Mouse (Mus musculus) adrenal gland, postnatal 36 days (tissue): ENCODE results near the gene Tmco1. TPM values are rescaled to one million over a fixed set of nuclear protein-coding genes. Genes with fewer than 3 reads are reported as not detected.
A peak's percentile ranks its signal among the peaks of the same experiment; 100 is the strongest.

Experiments
- DNase-seq, 2 experiments: peaks; one replicate each; pipeline ENCODE4 v3.0.0; 2021; ENCODE audit warnings: mixed read lengths in 1 of 2
- long read RNA-seq, 2 experiments: library from polyadenylated mRNA; stranded (forward); transcript quantifications; one replicate each; pipeline ENCODE4 v2.0.0; 2021; ENCODE audit warnings: borderline sequencing depth in 2 of 2
- total RNA-seq, 2 experiments: library from RNA; stranded (reverse); gene quantifications; 2 replicates each; pipeline ENCODE4 v1.2.3; 2021

Tmco1 gene
- total RNA-seq = 100 to 1,000 TPM; 148 to 170 TPM
- long read RNA-seq, experiment 1, transcript Tmco1-204 (7 exons, 1,573 nt) = major isoform, 180 of 234 reads
- long read RNA-seq, experiment 1, partial matches to known transcripts = 49 of 234 reads
- long read RNA-seq, experiment 1, other reads (novel, unspliced or antisense) = 5 of 234 reads
- long read RNA-seq, experiment 2, transcript Tmco1-204 (7 exons, 1,573 nt) = major isoform, 66 of 72 reads
- long read RNA-seq, experiment 2, partial matches to known transcripts = 0 of 72 reads
- long read RNA-seq, experiment 2, other reads (novel, unspliced or antisense) = 6 of 72 reads

DNA sequence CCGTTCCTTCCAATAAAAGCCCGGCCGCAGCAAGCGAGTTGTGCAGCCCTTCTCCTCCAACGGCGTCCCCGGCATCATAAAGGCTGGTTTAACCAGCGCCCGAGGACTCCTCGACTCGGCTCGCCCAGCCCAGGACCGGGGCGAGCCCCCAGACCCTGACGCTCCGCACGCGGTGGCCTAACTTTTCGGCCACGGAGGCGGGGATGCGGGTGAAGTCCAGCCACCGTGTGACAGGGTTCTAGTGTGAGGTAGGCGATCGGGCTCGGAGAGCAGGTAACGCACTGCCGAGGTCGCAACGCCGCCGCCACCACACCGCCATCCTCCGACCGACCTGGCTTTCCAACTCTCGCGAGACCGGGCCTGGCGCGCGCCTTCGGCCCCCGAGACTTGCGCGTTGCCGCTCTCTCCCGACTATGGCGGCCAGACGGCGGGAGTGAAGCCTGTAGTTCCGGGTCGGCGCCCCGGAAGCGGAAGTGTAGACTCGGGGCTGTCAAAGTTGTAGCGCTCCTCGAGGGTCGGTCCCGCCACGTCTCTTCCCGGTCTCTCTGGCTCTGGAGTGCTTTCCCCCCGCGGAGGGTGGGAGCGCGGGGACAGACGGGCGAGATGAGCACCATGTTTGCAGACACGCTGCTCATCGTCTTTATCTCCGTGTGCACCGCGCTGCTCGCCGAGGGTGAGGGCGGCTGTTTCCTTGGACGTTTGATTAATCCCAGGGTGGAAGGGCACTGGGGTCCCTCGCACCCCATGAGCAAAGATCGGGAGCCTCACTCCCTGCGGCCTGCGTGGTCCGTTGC, at the start of gene Tmco1:
Gene Tmco1, plus strand, starts transcription at position 118 of the 794 bp plus-strand sequence.
- DNase-seq = peak; percentile 99

DNA sequence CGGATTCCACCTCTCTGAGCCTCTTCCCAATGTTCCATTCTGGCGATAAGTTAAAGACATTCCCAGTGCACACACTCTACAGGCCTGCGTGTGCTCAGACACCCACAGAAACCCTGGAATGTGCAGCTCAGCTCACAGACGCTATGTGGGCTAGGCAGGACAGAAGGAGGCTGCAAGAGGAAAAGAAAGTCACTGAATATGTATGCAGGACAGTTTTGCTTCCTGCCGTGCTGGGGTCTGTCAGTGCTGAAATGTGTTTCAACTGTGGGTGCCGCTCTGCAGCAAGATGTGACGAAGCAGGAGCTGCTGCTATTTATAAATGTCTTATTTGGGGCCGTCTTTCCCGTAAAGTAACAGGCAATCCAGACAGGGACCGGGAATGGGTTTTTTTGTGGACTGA, 48.5 kb upstream of the Tmco1 start:
- DNase-seq = no peak

DNA sequence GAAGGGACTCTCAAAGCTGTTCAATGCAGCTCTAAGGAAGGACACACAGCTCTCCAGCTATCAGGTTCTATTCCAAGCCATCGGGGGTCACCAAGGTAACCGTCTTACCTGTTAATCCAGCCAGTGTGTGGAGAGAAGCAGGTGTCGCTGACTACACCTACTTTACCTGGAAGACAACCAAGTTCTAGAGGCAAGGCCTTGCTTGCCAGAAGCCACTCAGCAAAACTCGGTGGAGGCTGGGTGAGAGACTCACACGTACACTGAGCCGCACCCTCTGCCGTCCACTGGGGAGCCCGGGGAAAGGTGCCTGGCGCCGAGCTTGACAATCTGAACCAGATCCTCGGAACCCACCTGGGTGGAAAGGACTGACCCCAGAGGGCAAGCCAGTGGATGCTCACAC, 46.4 kb upstream of the Tmco1 start:
- no peak for DNase-seq

DNA sequence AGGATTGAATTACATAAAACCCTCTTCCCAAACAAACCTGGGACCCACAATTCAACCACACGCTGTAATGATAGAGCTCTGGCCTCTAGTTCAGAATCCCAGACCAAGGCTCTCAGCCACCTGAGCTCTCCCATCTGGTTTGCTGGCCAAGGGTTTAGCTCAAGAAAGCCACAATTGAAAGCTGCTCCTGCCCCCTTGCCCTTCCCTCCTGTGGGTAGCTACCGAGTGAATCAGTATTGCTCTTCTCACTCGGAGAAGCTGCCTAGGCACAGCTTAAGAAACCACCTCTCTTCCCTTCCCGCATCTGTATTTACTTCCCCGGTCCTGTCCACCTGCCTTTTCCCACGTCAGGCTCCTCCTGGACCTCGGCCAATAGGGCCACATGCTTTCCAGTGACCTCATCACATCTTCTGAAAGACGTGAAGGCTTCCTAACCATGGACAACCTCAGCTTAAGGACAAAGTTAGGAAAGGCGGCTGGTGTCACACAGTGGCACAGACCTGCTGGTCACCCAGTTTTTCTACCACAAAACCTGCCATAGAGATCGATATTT, 45.6 kb upstream of the Tmco1 start:
- DNase-seq = no peak

DNA sequence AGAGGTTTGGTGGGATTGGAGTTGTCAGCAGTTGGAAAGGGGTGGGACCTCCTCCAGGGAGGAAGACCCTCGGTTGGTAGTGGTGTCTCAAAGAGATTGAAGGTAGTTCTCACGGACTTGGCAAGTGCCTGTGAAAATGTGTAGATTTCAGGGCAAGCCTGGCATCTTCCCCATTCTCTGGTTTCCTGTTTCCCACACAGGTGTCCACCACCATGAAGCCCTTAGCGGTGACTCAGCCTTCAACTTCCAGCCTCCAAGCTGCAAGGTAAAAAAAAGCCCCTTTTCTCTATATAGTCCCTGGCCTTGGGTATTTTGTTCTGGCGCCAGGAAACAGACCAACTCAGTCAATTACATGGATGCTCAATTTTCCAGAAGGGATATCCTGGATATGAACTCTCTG, 42.8 kb upstream of the Tmco1 start:
- no peak for DNase-seq

- DNase-seq = no peak
Measured at GRCm38 (mm10) chr1:167266720-167267119, 41.5 kb upstream of the Tmco1 start.

DNA sequence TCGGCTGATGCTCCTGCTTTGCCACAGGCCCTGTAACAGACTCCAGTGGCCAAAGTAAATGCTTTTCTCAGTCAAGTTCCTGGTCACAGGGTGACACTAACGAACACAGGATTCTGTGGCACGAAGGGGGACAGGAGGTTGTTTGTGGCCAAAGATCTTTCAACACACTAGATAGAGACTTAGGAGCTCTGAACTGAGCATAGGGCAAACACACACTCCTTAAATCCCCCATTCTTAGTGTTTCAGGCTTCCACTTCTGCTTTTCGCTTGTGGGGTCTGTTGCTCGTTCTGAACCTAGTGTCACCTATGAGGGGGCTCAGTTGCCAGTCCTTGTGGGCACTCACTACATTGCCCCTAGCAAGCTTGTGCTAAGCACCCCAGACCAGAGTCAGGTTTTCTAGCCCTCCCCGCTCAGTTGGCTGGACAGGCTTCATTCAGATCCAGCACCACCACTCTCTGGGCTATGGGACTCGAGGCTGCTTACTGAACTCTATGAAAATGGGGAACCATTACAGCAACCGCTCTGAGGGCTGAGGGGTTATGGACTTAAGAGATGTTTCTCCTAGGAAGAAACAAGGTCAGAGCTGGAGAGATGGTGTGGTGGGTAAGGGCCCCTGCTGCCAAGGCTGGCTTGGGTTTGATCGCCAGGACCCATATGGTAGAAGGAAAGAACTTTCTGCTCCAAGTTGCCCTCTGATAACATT, 39.7 kb upstream of the Tmco1 start:
- no peak for DNase-seq

DNA sequence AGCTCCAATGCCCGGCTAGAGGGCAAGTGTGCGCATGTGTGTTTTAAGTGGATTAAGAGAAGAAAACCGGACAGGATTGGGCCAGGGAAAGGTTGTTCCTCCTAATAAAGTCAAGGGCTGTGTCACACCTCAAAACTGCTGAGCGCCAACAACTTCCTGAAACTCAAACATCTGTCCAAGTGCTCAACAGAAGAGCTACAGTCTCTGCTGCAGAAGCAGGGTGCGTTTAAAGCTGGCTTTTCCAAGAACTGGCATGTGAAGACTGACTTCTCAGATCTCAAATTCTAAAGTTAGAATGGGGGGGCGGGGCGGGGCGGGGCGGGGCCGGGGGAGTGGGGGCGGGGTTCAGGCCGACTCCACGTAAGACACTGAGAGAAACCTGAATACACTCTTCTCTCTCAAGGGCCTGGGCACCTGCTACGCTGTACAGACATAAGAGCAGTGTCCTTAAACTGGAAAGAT, 38.8 kb upstream of the Tmco1 start:
- DNase-seq = no peak

- DNase-seq = peak; percentile 72 to 84
Measured at GRCm38 (mm10) chr1:167269856-167270270, 38.3 kb upstream of the Tmco1 start.

- no peak for DNase-seq
Measured at GRCm38 (mm10) chr1:167270342-167271111, 37.7 kb upstream of the Tmco1 start.

DNA sequence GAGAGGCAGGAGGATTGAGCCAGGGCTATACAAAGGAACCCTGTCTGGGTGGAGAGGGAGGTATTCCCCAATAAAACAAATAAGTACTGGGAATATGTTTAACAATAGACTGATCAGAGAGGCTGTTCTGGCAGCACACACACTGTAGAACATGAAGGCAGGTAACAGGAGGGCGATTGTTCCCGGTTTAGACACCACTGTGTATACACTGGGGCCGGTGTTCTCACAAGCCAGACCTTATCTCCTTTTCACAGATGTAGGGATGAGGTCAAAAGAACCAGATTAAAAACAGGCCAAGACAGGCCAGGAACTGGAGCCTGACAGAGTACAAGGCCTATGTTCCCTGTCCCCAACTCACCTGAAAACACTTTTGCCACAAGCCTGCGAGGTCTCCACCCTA, 36.9 kb upstream of the Tmco1 start:
- DNase-seq = no peak

- no peak for DNase-seq
Measured at GRCm38 (mm10) chr1:167271841-167272240, 36.3 kb upstream of the Tmco1 start.

DNA sequence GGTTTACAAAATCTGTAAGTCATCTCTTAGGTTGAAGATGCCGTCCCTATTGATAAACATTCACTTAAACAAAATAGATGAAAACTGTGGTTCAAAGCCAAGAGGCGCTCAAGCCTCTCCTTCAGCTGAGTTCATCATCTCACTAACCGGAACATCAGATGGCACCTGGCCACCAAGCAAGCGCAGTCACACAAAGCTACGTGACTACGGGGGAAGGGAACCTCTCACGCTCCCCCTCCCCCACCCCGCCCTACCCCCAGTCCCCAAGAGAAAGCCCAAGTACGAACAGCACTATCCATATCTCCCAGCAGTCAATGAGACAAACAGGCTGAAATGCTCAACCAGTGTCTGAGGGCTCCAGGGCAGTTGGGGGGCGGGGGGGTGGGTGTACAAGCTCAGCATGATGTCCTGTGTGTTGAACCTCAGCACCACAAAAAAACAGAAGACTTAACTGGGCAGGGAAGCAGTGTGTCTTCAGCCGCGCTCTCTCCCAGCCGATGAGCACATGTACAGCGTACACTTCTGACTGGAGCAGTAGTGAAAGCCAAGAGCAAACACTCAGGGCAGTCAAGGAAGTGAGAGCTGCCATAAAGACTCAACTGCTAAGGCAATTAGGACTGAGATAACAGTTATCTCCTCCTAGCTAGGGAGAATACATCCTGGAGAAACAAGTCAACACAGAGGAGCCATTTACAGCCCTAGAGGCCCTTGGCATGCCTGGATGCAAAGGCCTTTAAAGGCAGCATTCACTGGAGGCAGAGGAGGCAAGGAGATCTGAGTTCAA, 34.6 kb upstream of the Tmco1 start:
- no peak for DNase-seq

GRCm38 (mm10) chr1:167274646-167275390, 33.4 kb upstream of the Tmco1 start:
- no peak for DNase-seq

GRCm38 (mm10) chr1:167278395-167278794, 29.8 kb upstream of the Tmco1 start:
- no peak for DNase-seq

DNA sequence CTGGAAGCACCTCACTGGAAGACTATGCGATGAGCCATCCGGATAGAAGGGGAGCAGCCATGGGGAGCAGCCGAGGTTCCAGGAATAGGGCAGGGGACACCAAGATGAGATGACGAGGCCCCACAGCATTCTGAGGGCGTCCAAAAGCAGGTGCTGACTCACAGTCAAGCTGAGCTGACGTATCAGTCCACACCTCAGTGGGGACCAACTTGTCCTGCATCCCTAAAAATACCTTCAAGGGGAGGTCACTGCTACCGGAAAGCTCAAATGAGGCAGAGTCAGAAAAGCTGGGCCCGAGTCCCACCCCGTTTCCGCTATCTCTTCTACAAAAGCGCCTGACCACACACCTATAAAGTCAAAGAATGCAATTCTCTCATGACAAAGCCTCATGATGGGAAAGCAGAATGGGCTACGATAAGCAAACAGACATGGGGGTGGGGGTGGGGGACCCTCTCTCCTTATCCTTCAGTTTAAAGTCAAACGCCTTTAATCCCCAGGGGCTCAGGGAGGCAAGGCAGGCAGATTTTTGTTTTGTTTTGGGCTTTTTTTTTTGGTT, 28.9 kb upstream of the Tmco1 start:
- DNase-seq = no peak

DNA sequence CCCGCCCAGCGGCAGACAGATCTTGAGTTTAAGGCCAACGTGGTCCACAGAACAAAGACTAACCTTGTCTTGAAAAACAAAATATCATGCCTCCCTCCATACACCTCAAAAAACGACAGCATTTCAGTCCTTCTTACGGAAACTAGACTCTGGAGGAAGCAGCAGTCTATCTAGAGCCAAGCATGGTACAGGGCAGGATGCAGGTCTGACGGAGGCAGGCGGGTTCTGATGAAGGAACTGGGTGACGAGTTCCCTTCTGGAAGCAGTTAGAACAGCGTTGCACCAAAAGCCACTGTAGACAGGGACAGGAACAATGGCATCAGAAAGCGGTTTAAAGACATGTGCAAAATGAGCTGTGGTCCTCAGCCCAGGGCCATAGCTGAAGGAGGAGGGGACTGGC, 28.1 kb upstream of the Tmco1 start:
- DNase-seq = no peak

DNA sequence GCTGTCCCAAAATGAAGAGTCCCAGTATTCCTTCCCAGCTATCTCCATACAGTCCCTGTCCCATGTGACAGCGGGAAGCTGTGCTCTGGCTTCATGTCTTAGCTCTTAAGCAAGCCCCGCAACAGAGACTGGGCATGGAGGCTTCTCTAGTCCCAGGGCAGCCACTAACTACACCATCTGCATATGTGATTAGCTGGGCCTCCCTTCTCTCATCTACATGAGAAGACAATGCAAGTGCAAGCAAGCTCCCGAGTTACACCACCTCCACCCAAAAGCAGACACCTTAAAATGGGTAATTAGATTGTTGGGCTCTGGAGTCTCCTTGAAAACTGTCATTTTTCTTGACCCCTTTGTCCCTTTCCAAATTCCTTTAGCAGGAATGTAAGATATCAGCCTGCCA, 26.1 kb upstream of the Tmco1 start:
- DNase-seq = no peak

DNA sequence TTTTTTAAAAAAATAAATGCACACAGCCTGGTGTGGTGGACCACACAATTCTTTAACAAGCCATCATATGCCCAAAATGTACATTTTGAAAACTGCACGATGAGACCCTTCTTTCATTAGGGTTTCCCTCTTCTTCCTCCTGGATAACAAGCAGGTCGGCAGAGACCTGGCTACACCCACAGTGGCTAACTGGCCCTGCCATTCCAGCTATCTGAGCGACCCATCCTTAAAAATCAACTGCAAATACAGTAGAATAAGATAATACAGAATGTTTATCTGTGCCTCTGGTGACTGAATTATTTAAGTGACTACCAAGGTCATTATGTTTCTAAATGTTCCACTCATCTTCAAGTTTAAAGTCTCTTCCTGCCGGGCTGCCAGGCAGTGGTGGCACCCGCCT, 25.4 kb upstream of the Tmco1 start:
- no peak for DNase-seq
